Mouse (Mus musculus) thymus, adult 2 months (tissue): ENCODE results near the gene Faf2.

ENCODE experiments used
- CTCF ChIP-seq: fragments of 200-500 bp; IDR thresholded peaks from 2 replicates; pipeline ENCODE4 v1.5.1; 2012; ENCODE audit warnings: mild to moderate bottlenecking, control low read depth, low read length, moderate library complexity, borderline replicate concordance; ENCODE audit not compliant: control insufficient read depth, poor library complexity, insufficient read depth; ENCODE audit errors: extremely low read depth
- POLR2A ChIP-seq: fragments of 200-500 bp; IDR thresholded peaks from 2 replicates; pipeline ENCODE4 v1.6.1; 2012; ENCODE audit warnings: mild to moderate bottlenecking, low read length, control low read depth, moderate library complexity; ENCODE audit not compliant: control insufficient read depth, poor library complexity, insufficient read depth; ENCODE audit errors: extremely low read depth

GRCm38 (mm10) chr13:54610613-54610971 is 11.0 kb upstream of the Faf2 start:
- TF ChIP-seq POLR2A (no peak), CTCF (no peak)
